Mouse (Mus musculus) layer of hippocampus, adult 2 months (tissue): ENCODE measurements at regions not wholly inside any gene's neighbourhood (a gene's known extent, or its start where the extent isn't known, plus 50 kb on each side); places are given as distances from the start of the nearest gene placed in this dataset.

Source experiments
- DNase-seq, 2 experiments: peaks; one replicate each; pipeline ENCODE4 v3.0.0; 2022; ENCODE audit warnings: low spot score in 2 of 2
- H3K27ac ChIP-seq: fragments of 200-600 bp; 2 replicates; pipeline ENCODE4 v1.8.1; 2022
- H3K4me3 ChIP-seq: fragments of 200-600 bp; 2 replicates; pipeline ENCODE4 v1.8.1; 2022; ENCODE audit warnings: mild to moderate bottlenecking
- CTCF ChIP-seq: fragments of 200-600 bp; conservative IDR thresholded peaks from 2 replicates; pipeline ENCODE4 v1.8.1; 2022; ENCODE audit warnings: antibody characterized with exemption, mild to moderate bottlenecking, moderate library complexity

GRCm38 (mm10) chr12:93549900-93550299, 1700.9 kb upstream of the Sel1l start:
- H3K4me3 ChIP-seq, result no peak overlapping the region
- DNase-seq, result peak; percentile 9 to 16
- peak; percentile 81 for TF ChIP-seq CTCF
- no peak overlapping the region for H3K27ac ChIP-seq

GRCm38 (mm10) chr12:93523465-93523864, 1674.5 kb upstream of the Sel1l start:
- no peak overlapping the region for H3K4me3 ChIP-seq
- DNase-seq, result no peak
- TF ChIP-seq CTCF, result no peak
- no peak overlapping the region for H3K27ac ChIP-seq

- Histone ChIP-seq H3K27ac (no peak overlapping the region), H3K4me3 (no peak overlapping the region)
- no peak for TF ChIP-seq CTCF
- DNase-seq, result no peak
Measured at GRCm38 (mm10) chr12:93486381-93486780, 1637.4 kb upstream of the Sel1l start.

GRCm38 (mm10) chr12:93462106-93462505, 1613.1 kb upstream of the Sel1l start:
- no peak for DNase-seq
- TF ChIP-seq CTCF, result no peak
- H3K4me3 ChIP-seq, result no peak overlapping the region
- no peak overlapping the region for H3K27ac ChIP-seq

GRCm38 (mm10) chr12:93449436-93449835, 1600.5 kb upstream of the Sel1l start:
- no peak for DNase-seq
- Histone ChIP-seq H3K27ac (no peak overlapping the region), H3K4me3 (no peak overlapping the region)
- TF ChIP-seq CTCF, result no peak

GRCm38 (mm10) chr12:93429218-93429617, 1580.3 kb upstream of the Sel1l start:
- H3K27ac ChIP-seq, result no peak overlapping the region
- no peak overlapping the region for H3K4me3 ChIP-seq
- no peak for TF ChIP-seq CTCF
- DNase-seq, result no peak

- no peak overlapping the region for H3K27ac ChIP-seq
- no peak overlapping the region for H3K4me3 ChIP-seq
- no peak for TF ChIP-seq CTCF
- no peak for DNase-seq
Measured at GRCm38 (mm10) chr12:93427988-93428387, 1579.0 kb upstream of the Sel1l start.

GRCm38 (mm10) chr12:93416381-93416780, 1567.4 kb upstream of the Sel1l start:
- no peak for DNase-seq
- Histone ChIP-seq H3K4me3 (no peak overlapping the region), H3K27ac (no peak overlapping the region)
- TF ChIP-seq CTCF, result no peak

GRCm38 (mm10) chr12:93415791-93416190, 1566.8 kb upstream of the Sel1l start:
- Histone ChIP-seq H3K4me3 (no peak overlapping the region), H3K27ac (no peak overlapping the region)
- DNase-seq, result no peak
- TF ChIP-seq CTCF, result no peak

- no peak for TF ChIP-seq CTCF
- no peak overlapping the region for H3K4me3 ChIP-seq
- no peak for DNase-seq
Measured at GRCm38 (mm10) chr12:93385578-93385977, 1536.6 kb upstream of the Sel1l start.

GRCm38 (mm10) chr12:93342933-93343332, 1494.0 kb upstream of the Sel1l start:
- TF ChIP-seq CTCF, result no peak
- no peak for DNase-seq
- Histone ChIP-seq H3K4me3 (no peak overlapping the region), H3K27ac (no peak overlapping the region)

More at GRCm38 (mm10) chr12:93385578-93385977, 1536.6 kb upstream of the Sel1l start:
- no peak overlapping the region for H3K27ac ChIP-seq

- no peak for TF ChIP-seq CTCF
- Histone ChIP-seq H3K4me3 (no peak overlapping the region), H3K27ac (no peak overlapping the region)
- DNase-seq, result no peak
Measured at GRCm38 (mm10) chr12:93342525-93342924, 1493.6 kb upstream of the Sel1l start.

- Histone ChIP-seq H3K4me3 (no peak overlapping the region), H3K27ac (no peak overlapping the region)
- no peak for DNase-seq
- TF ChIP-seq CTCF, result no peak
Measured at GRCm38 (mm10) chr12:93335520-93335919, 1486.6 kb upstream of the Sel1l start.

GRCm38 (mm10) chr12:93312214-93312613, 1463.3 kb upstream of the Sel1l start:
- no peak overlapping the region for H3K4me3 ChIP-seq
- TF ChIP-seq CTCF, result no peak
- H3K27ac ChIP-seq, result no peak overlapping the region
- DNase-seq, result no peak

GRCm38 (mm10) chr12:93281816-93282215, 1432.9 kb upstream of the Sel1l start:
- no peak for TF ChIP-seq CTCF
- H3K4me3 ChIP-seq, result no peak overlapping the region
- no peak overlapping the region for H3K27ac ChIP-seq
- peak; percentile 34 to 54 for DNase-seq
